Mouse (Mus musculus) hindbrain, embryonic 16.5 days (tissue): Measurements from ENCODE around the gene Aldh5a1. TPM values are rescaled to one million over a fixed set of nuclear protein-coding genes. Genes with fewer than 3 reads are reported as not detected.

Source experiments
- ATAC-seq: fragments of 200-750 bp; cut with Nextera tagmentation; 2 replicates; pipeline ENCODE4 v1.8.0; 2017; ENCODE audit warnings: moderate TSS enrichment, moderate library complexity
- H3K27ac ChIP-seq: fragments of 300-500 bp; sonication (generic); 2 replicates; pipeline ENCODE4 v1.5.1; 2014; ENCODE audit warnings: low read depth, mild to moderate bottlenecking, control low read depth, low read length, moderate library complexity
- H3K27me3 ChIP-seq: fragments of 300-500 bp; sonication (generic); replicated peaks from 2 replicates; pipeline ENCODE4 v1.6.1; 2014; ENCODE audit warnings: low read length; ENCODE audit not compliant: control insufficient read depth, insufficient read depth
- H3K36me3 ChIP-seq: fragments of 300-500 bp; sonication (generic); 2 replicates; pipeline ENCODE4 v1.6.1; 2014; ENCODE audit warnings: mild to moderate bottlenecking, low read length, moderate library complexity, mixed read lengths; ENCODE audit not compliant: control insufficient read depth, insufficient read depth
- H3K4me1 ChIP-seq: fragments of 300-500 bp; sonication (generic); 2 replicates; pipeline ENCODE4 v1.6.1; 2014; ENCODE audit warnings: low read depth, low read length; ENCODE audit not compliant: control insufficient read depth, insufficient read depth
- H3K4me2 ChIP-seq: fragments of 300-500 bp; sonication (generic); 2 replicates; pipeline ENCODE4 v1.6.1; 2014; ENCODE audit warnings: mild to moderate bottlenecking, low read length, control low read depth, moderate library complexity
- H3K4me3 ChIP-seq: fragments of 300-500 bp; sonication (generic); 2 replicates; pipeline ENCODE4 v1.5.1; 2014; ENCODE audit warnings: mild to moderate bottlenecking, low read length, control low read depth, moderate library complexity
- H3K9ac ChIP-seq: fragments of 300-500 bp; sonication (generic); 2 replicates; pipeline ENCODE4 v1.6.1; 2014; ENCODE audit warnings: low read depth, mild to moderate bottlenecking, control low read depth, low read length, moderate library complexity
- H3K9me3 ChIP-seq: fragments of 300-500 bp; sonication (generic); 2 replicates; pipeline ENCODE4 v1.6.1; 2014; ENCODE audit warnings: mild to moderate bottlenecking, low read length, moderate library complexity; ENCODE audit not compliant: control insufficient read depth
- WGBS: fragments of 180-500 bp; shearing (Covaris S2); extraction: QIAGEN DNeasy Blood & Tissue Kit; methylation state at CpG from one replicate; pipeline ENCODE4 v1.1.7; 2014; 5-methylcytosine and 5-hydroxymethylcytosine counted together
- polyA plus RNA-seq: library from polyadenylated mRNA; unstranded; fragments of >200 nt; fragmentation: Nextera tagmentation; extraction: Ambion mirVana; gene quantifications from 2 replicates; pipeline ENCODE4 v1.2.1, GENCODE M21; 2015

Aldh5a1 gene
- polyA plus RNA-seq, 1 experiment from 2014 or later, result 15.8 TPM

- H3K9me3 ChIP-seq, result no peaks in the 10 kb centered on the region
- H3K4me1 ChIP-seq, result no peaks in the 10 kb centered on the region
- H3K4me3 ChIP-seq, result no peak overlapping the region
- H3K27me3 ChIP-seq, result no peaks in the 10 kb centered on the region
- H3K4me2 ChIP-seq, result no peak overlapping the region
- H3K36me3 ChIP-seq, result no peaks in the 10 kb centered on the region
- ATAC-seq, result no peak
- H3K27ac ChIP-seq, result no peak overlapping the region
- 69% methylated on average over 9 of the region's 9 CpGs for WGBS
- H3K9ac ChIP-seq, result no peak overlapping the region
Measured at GRCm38 (mm10) chr13:24866430-24867402, 70.7 kb downstream of the Aldh5a1 start.

- ATAC-seq, result no peak
- no peak overlapping the region for H3K27ac ChIP-seq
- H3K4me3 ChIP-seq, result no peak overlapping the region
- H3K27me3 ChIP-seq, result no peaks in the 10 kb centered on the region
- no peak overlapping the region for H3K4me2 ChIP-seq
- H3K36me3 ChIP-seq, result peaks cover 2% of the 10 kb centered on the region; the same call in 1 of the 2 replicates
- no peaks in the 10 kb centered on the region for H3K4me1 ChIP-seq
- H3K9ac ChIP-seq, result no peak overlapping the region
- WGBS, result 63% methylated on average over 7 of the region's 7 CpGs
- no peaks in the 10 kb centered on the region for H3K9me3 ChIP-seq
Measured at GRCm38 (mm10) chr13:24862520-24862919, 74.9 kb downstream of the Aldh5a1 start.

- Histone ChIP-seq H3K9me3 (no peaks in the 10 kb centered on the region), H3K9ac (no peak overlapping the region), H3K27ac (no peak overlapping the region), H3K4me3 (no peak overlapping the region), H3K4me2 (no peak overlapping the region), H3K4me1 (no peaks in the 10 kb centered on the region), H3K27me3 (no peaks in the 10 kb centered on the region), H3K36me3 (peaks cover 6% of the 10 kb centered on the region)
- no peak for ATAC-seq
- WGBS, result 73% methylated on average over 7 of the region's 7 CpGs
Measured at GRCm38 (mm10) chr13:24862021-24862420, 75.4 kb downstream of the Aldh5a1 start.

GRCm38 (mm10) chr13:24861084-24861483, 76.4 kb downstream of the Aldh5a1 start:
- ATAC-seq, result no peak
- Histone ChIP-seq H3K27ac (no peak overlapping the region), H3K9me3 (no peaks in the 10 kb centered on the region), H3K4me1 (no peaks in the 10 kb centered on the region), H3K27me3 (no peaks in the 10 kb centered on the region), H3K9ac (no peak overlapping the region), H3K4me2 (no peak overlapping the region), H3K36me3 (peaks cover 6% of the 10 kb centered on the region), H3K4me3 (no peak overlapping the region)
- WGBS, result 86% methylated on average over 12 of the region's 12 CpGs

GRCm38 (mm10) chr13:24859115-24859514, 78.3 kb downstream of the Aldh5a1 start:
- Histone ChIP-seq H3K4me3 (no peak overlapping the region), H3K27me3 (no peaks in the 10 kb centered on the region), H3K9ac (no peak overlapping the region), H3K4me2 (no peak overlapping the region), H3K9me3 (no peaks in the 10 kb centered on the region), H3K4me1 (no peaks in the 10 kb centered on the region), H3K27ac (no peak overlapping the region), H3K36me3 (peaks cover 6% of the 10 kb centered on the region)
- ATAC-seq, result no peak

Other genes starting within 250 kb of the Aldh5a1 start
- not detected in 2 replicates for gene Armh2, start 196.4 kb downstream of the Aldh5a1 start, polyA plus RNA-seq
- 19.8 and 20.1 TPM in 2 replicates for gene Gmnn, start 175.7 kb downstream of the Aldh5a1 start, polyA plus RNA-seq
- 17.3 and 20.7 TPM in 2 replicates for gene BC005537, start 136.0 kb downstream of the Aldh5a1 start, polyA plus RNA-seq
- 59.4 and 66.5 TPM in 2 replicates for gene Acot13, start 106.1 kb downstream of the Aldh5a1 start, polyA plus RNA-seq
- gene Tdp2, start 106.0 kb downstream of the Aldh5a1 start, polyA plus RNA-seq, result 31.0 and 35.4 TPM in 2 replicates
- gene D130043K22Rik, start 92.5 kb downstream of the Aldh5a1 start, polyA plus RNA-seq, result 9.5 and 9.6 TPM in 2 replicates
- 2.6 and 3.0 TPM in 2 replicates for gene Gpld1, start 5.5 kb upstream of the Aldh5a1 start, polyA plus RNA-seq
- 12.8 and 14.7 TPM in 2 replicates for gene Mrs2, start 82.7 kb upstream of the Aldh5a1 start, polyA plus RNA-seq
- gene Dcdc2a, start 118.3 kb upstream of the Aldh5a1 start, polyA plus RNA-seq, result 4.4 and 6.0 TPM in 2 replicates